Mouse (Mus musculus): Measurements from ENCODE around the gene Ebpl.

DNA sequence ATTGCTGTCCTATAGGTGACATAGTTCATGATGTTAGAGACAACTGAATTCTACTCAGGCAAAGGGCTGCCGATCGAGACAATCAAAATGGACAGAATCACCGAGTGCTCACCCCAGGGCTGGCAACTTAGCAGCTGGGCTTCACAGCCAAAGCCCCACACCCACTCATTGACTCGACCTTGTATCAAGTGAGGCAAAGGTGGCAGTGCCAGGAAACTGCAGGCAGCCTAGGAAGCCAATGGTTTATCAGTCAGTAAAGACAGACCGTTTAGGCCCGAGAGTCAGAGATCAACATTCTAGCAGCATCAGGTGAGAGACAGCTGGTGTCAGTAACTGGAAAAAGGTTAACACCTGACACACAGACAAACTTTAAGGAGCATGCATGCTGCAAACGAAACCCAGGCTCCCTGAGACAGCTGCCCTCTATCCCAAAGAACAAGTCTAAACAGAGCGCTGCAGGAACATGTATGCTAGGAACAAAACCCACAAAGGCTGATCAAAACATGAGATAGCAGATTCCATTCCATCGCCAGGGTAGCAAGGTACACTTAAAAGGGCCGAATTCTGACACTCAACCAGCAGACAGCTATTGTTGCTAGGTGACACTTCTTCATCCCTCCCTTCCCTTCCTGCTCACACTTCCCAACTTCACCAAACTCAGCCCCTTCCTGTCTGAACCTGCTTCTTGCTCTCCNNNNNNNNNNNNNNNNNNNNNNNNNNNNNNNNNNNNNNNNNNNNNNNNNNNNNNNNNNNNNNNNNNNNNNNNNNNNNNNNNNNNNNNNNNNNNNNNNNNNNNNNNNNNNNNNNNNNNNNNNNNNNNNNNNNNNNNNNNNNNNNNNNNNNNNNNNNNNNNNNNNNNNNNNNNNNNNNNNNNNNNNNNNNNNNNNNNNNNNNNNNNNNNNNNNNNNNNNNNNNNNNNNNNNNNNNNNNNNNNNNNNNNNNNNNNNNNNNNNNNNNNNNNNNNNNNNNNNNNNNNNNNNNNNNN, 5.7 kb downstream of the Ebpl start:
- TF ChIP-seq CTCF (IDR thresholded peaks at IDR 0.05; ENCODE audit: low read depth, low read length) (no peak), POLR2A (IDR thresholded peaks at IDR 0.05; ENCODE audit: extremely low read depth, insufficient read depth, low read length) (no peak)

Measured in liver, adult 2 months (tissue).